Mouse (Mus musculus): ENCODE measurements around the gene Tuba8. TPM values are rescaled to one million over a fixed set of nuclear protein-coding genes. Genes with fewer than 3 reads are reported as not detected.

The Tuba8 gene
- polyA plus RNA-seq, 1 experiment from 2014 or later = 0.53 TPM

- ATAC-seq (replicated peaks; ENCODE audit: insufficient number of reproducible peaks, low FRiP score, low TSS enrichment, low read depth) = 0 out of 2 replicates have a peak, but pooled peaks have one; percentile 32
- H3K27ac ChIP-seq (replicated peaks; ENCODE audit: low read depth, low read length) = no peak overlapping the region
Observed at GRCm38 (mm10) chr6:121176011-121176730, 34.3 kb upstream of the Tuba8 start.

DNA sequence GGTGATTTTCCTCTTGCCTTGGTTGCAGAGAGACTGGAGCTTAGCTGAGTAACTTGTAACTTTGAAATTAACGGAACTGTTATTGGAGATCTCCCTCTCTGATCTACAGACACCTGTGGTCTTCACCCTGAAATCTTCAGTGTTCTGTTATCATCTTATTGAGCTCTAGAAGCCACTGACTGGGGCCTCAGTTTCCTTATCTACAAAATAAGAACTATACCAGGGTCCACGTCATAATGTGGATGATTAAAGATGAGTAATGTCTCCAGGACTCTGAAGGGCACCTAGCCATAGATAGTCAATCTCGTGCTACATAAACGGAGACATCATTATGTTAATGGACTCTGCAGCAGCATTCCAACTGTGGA lies 33.8 kb upstream of the Tuba8 start:
- H3K36me3 ChIP-seq (replicated peaks; ENCODE audit: control insufficient read depth, insufficient read depth, low read depth, low read length) = no peaks in the 10 kb centered on the region
- H3K9ac ChIP-seq (replicated peaks; ENCODE audit: low read length) = no peak overlapping the region
- no peak overlapping the region for H3K4me2 ChIP-seq (ENCODE audit: low read depth, low read length)
- no peak overlapping the region for H3K27ac ChIP-seq (replicated peaks; ENCODE audit: low read depth, low read length)
- WGBS = 85% methylated on average over 4 of the region's 4 CpGs
- H3K27me3 ChIP-seq (ENCODE audit: control insufficient read depth, insufficient read depth, low read length) = no peaks in the 10 kb centered on the region
- no peaks in the 10 kb centered on the region for H3K9me3 ChIP-seq (replicated peaks; ENCODE audit: control insufficient read depth, low read length)
- H3K4me1 ChIP-seq (ENCODE audit: control insufficient read depth, insufficient read depth, low read length) = peaks cover 3% of the 10 kb centered on the region; the same call in 1 of the 2 replicates
- no peak for DNase-seq (ENCODE audit: low spot score)
- no peak overlapping the region for H3K4me3 ChIP-seq (ENCODE audit: low read depth, low read length)
- no peak for ATAC-seq (replicated peaks; ENCODE audit: insufficient number of reproducible peaks, low FRiP score, low TSS enrichment, low read depth)

More at GRCm38 (mm10) chr6:121176011-121176730, 34.3 kb upstream of the Tuba8 start:
- Histone ChIP-seq H3K9ac (replicated peaks; ENCODE audit: low read length) (no peak overlapping the region), H3K9me3 (replicated peaks; ENCODE audit: control insufficient read depth, low read length) (no peaks in the 10 kb centered on the region), H3K4me3 (ENCODE audit: low read depth, low read length) (no peak overlapping the region), H3K27me3 (ENCODE audit: control insufficient read depth, insufficient read depth, low read length) (no peaks in the 10 kb centered on the region), H3K36me3 (replicated peaks; ENCODE audit: control insufficient read depth, insufficient read depth, low read depth, low read length) (no peaks in the 10 kb centered on the region), H3K4me1 (ENCODE audit: control insufficient read depth, insufficient read depth, low read length) (peaks cover 3% of the 10 kb centered on the region; the same call in 1 of the 2 replicates), H3K4me2 (ENCODE audit: low read depth, low read length) (no peak overlapping the region)
- DNase-seq (ENCODE audit: low spot score) = peak; percentile 46
- 46% methylated on average over 14 of the region's 14 CpGs for WGBS

- ATAC-seq (replicated peaks; ENCODE audit: insufficient number of reproducible peaks, low FRiP score, low TSS enrichment, low read depth) (no peak), DNase-seq (ENCODE audit: low spot score) (no peak)
- no peaks in the 10 kb centered on the region for H3K27me3 ChIP-seq (ENCODE audit: control insufficient read depth, insufficient read depth, low read length)
- no peak overlapping the region for H3K9ac ChIP-seq (replicated peaks; ENCODE audit: low read length)
- no peak overlapping the region for H3K4me2 ChIP-seq (ENCODE audit: low read depth, low read length)
- no peaks in the 10 kb centered on the region for H3K36me3 ChIP-seq (replicated peaks; ENCODE audit: control insufficient read depth, insufficient read depth, low read depth, low read length)
- no peak overlapping the region for H3K4me3 ChIP-seq (ENCODE audit: low read depth, low read length)
- H3K4me1 ChIP-seq (ENCODE audit: control insufficient read depth, insufficient read depth, low read length) = peaks cover 3% of the 10 kb centered on the region; the same call in 1 of the 2 replicates
- no peak overlapping the region for H3K27ac ChIP-seq (replicated peaks; ENCODE audit: low read depth, low read length)
- 83% methylated on average over 7 of the region's 7 CpGs for WGBS
- H3K9me3 ChIP-seq (replicated peaks; ENCODE audit: control insufficient read depth, low read length) = no peaks in the 10 kb centered on the region
Observed at GRCm38 (mm10) chr6:121177118-121177708, 33.3 kb upstream of the Tuba8 start.

DNA sequence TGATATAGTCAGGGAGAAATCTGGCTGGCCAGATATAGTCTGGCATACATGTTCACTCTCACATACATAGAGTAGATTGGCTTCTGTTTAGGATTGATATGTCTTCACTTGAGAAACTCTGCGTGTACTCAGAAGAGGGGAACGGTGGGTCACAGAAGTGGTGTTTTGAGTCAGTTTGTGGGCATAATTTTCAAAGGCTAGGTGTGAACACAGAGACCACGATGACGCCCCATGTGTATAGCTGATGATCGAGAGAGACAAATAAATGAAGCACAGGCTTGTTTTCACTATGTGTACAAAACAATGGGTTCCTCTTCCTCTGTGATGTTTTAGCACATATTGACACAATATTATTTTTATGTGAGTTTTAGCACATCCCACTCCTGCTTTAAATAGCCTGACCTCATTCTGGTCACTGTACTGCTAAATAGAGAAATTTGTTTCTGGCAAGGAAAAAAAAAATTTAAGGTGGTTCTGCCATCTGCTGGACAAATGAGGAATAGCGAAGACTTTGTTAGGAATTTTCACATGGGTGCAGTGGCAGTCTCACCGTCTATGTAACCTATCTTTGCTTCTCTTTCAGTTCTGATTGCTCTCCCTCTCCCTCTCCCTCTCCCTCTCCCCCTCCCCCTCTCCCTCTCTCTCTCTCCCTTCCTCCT lies 31.7 kb upstream of the Tuba8 start:
- H3K4me2 ChIP-seq (ENCODE audit: low read depth, low read length) = no peak overlapping the region

GRCm38 (mm10) chr6:121179846-121180245 lies 30.6 kb upstream of the Tuba8 start:
- H3K36me3 ChIP-seq (replicated peaks; ENCODE audit: control insufficient read depth, insufficient read depth, low read depth, low read length) = no peaks in the 10 kb centered on the region
- peaks cover 3% of the 10 kb centered on the region; the same call in 1 of the 2 replicates for H3K4me1 ChIP-seq (ENCODE audit: control insufficient read depth, insufficient read depth, low read length)
- no peaks in the 10 kb centered on the region for H3K9me3 ChIP-seq (replicated peaks; ENCODE audit: control insufficient read depth, low read length)
- no peak overlapping the region for H3K9ac ChIP-seq (replicated peaks; ENCODE audit: low read length)
- DNase-seq (ENCODE audit: low spot score) (no peak), ATAC-seq (replicated peaks; ENCODE audit: insufficient number of reproducible peaks, low FRiP score, low TSS enrichment, low read depth) (no peak)
- H3K27me3 ChIP-seq (ENCODE audit: control insufficient read depth, insufficient read depth, low read length) = no peaks in the 10 kb centered on the region
- H3K4me2 ChIP-seq (ENCODE audit: low read depth, low read length) = no peak overlapping the region
- H3K4me3 ChIP-seq (ENCODE audit: low read depth, low read length) = no peak overlapping the region
- whole genome bisulfite sequencing = 72% methylated on average over 7 of the region's 7 CpGs
- H3K27ac ChIP-seq (replicated peaks; ENCODE audit: low read depth, low read length) = no peak overlapping the region

More for the DNA sequence above, 31.7 kb upstream of the Tuba8 start:
- Histone ChIP-seq H3K36me3 (replicated peaks; ENCODE audit: control insufficient read depth, insufficient read depth, low read depth, low read length) (no peaks in the 10 kb centered on the region), H3K9me3 (replicated peaks; ENCODE audit: control insufficient read depth, low read length) (no peaks in the 10 kb centered on the region), H3K4me1 (ENCODE audit: control insufficient read depth, insufficient read depth, low read length) (peaks cover 3% of the 10 kb centered on the region; the same call in 1 of the 2 replicates), H3K27me3 (ENCODE audit: control insufficient read depth, insufficient read depth, low read length) (no peaks in the 10 kb centered on the region), H3K27ac (replicated peaks; ENCODE audit: low read depth, low read length) (no peak overlapping the region), H3K4me3 (ENCODE audit: low read depth, low read length) (no peak overlapping the region), H3K9ac (replicated peaks; ENCODE audit: low read length) (no peak overlapping the region)
- ATAC-seq (replicated peaks; ENCODE audit: insufficient number of reproducible peaks, low FRiP score, low TSS enrichment, low read depth) (no peak), DNase-seq (ENCODE audit: low spot score) (peak; percentile 87)
- 60% methylated on average over 7 of the region's 7 CpGs for WGBS

DNA sequence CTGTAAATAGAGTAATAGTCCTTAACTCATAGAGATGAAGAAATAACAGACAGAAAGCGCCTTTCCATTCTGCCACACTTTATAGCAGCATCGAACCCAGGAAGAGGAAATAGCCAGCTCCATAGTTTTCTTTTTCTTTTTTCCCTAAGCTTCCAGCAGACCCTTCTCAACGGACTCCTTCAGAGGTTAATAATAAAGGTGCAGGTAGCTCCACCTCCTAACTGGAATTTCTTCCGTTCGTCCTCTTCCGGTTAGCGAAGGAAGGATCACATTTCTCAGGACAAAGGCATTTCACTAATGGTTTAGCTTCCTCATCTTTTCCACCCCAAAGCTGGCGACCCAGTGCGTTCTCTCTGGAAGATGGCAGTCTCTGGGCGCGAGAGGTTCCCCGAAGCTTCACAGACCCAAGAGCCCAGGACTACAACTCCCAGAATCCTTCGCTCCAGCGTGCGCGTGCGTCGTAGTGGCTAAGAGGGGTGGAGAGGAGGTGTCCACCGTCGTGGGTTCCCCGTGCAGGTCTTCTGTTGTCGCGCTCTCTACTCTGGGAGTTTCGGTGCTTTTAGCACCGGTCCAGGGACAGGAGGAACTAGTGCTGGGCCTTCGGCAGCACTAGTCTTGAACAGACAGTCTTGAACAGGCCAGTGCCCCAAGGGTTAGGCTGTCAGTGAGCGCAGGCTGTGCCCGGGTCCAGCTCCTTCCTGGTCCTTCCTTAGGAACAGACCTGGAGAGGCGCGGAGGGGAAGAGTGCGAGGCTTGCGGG lies 26.9 kb upstream of the Tuba8 start, which contains the start of gene Pex26:
Gene Pex26, plus strand, starts transcription at position 254 of the 760 bp plus-strand sequence.
- Histone ChIP-seq H3K4me3 (ENCODE audit: low read depth, low read length) (peak within 1 kb of the TSS; percentile 55), H3K9me3 (replicated peaks; ENCODE audit: control insufficient read depth, low read length) (no peaks in the 10 kb centered on the region), H3K27ac (replicated peaks; ENCODE audit: low read depth, low read length) (no peak within 1 kb of the TSS; the same call in 1 of the 2 replicates), H3K36me3 (replicated peaks; ENCODE audit: control insufficient read depth, insufficient read depth, low read depth, low read length) (no peaks in the 10 kb centered on the region), H3K9ac (replicated peaks; ENCODE audit: low read length) (peak within 1 kb of the TSS; percentile 54), H3K27me3 (ENCODE audit: control insufficient read depth, insufficient read depth, low read length) (no peaks in the 10 kb centered on the region), H3K4me2 (ENCODE audit: low read depth, low read length) (peak within 1 kb of the TSS; percentile 88), H3K4me1 (ENCODE audit: control insufficient read depth, insufficient read depth, low read length) (no peaks in the 10 kb centered on the region)
- DNase-seq (ENCODE audit: low spot score) (peak; percentile 97), ATAC-seq (replicated peaks; ENCODE audit: insufficient number of reproducible peaks, low FRiP score, low TSS enrichment, low read depth) (peak; percentile 85)
- WGBS = under 1% methylated on average over 32 of the region's 32 CpGs

- H3K9me3 ChIP-seq (replicated peaks; ENCODE audit: control insufficient read depth, low read length) = no peaks in the 10 kb centered on the region
- DNase-seq (ENCODE audit: low spot score) (peak; percentile 75), ATAC-seq (replicated peaks; ENCODE audit: insufficient number of reproducible peaks, low FRiP score, low TSS enrichment, low read depth) (peak; percentile 31)
- no peak overlapping the region for H3K27ac ChIP-seq (replicated peaks; ENCODE audit: low read depth, low read length)
- no peaks in the 10 kb centered on the region for H3K36me3 ChIP-seq (replicated peaks; ENCODE audit: control insufficient read depth, insufficient read depth, low read depth, low read length)
- peak overlapping the region; percentile 55 for H3K4me3 ChIP-seq (ENCODE audit: low read depth, low read length)
- H3K4me1 ChIP-seq (ENCODE audit: control insufficient read depth, insufficient read depth, low read length) = no peaks in the 10 kb centered on the region
- 3% methylated on average over 35 of the region's 35 CpGs for WGBS
- H3K27me3 ChIP-seq (ENCODE audit: control insufficient read depth, insufficient read depth, low read length) = no peaks in the 10 kb centered on the region
- H3K9ac ChIP-seq (replicated peaks; ENCODE audit: low read length) = peak overlapping the region; percentile 54
- H3K4me2 ChIP-seq (ENCODE audit: low read depth, low read length) = peak overlapping the region; percentile 88
Observed at GRCm38 (mm10) chr6:121184198-121185140, 26.0 kb upstream of the Tuba8 start.
